Mouse (Mus musculus) forebrain, embryonic 15.5 days (tissue): Measurements from ENCODE around the gene Lmo4. TPM values are rescaled to one million over a fixed set of nuclear protein-coding genes. Genes with fewer than 3 reads are reported as not detected.

Source experiments
- ATAC-seq: fragments of 200-750 bp; cut with Nextera tagmentation; replicated peaks from 2 replicates; pipeline ENCODE4 v1.8.0; 2017; ENCODE audit warnings: mild to moderate bottlenecking, moderate TSS enrichment, moderate library complexity
- H3K27ac ChIP-seq: fragments of 300-500 bp; sonication (generic); replicated peaks from 2 replicates; pipeline ENCODE4 v1.5.1; 2015; ENCODE audit warnings: mild to moderate bottlenecking, inconsistent platforms
- H3K27me3 ChIP-seq: fragments of 300-500 bp; sonication (generic); 2 replicates; pipeline ENCODE4 v1.6.1; 2015; ENCODE audit warnings: inconsistent platforms
- H3K36me3 ChIP-seq: fragments of 300-500 bp; sonication (generic); 2 replicates; pipeline ENCODE4 v1.6.1; 2015; ENCODE audit warnings: mild to moderate bottlenecking, inconsistent platforms
- H3K4me1 ChIP-seq: fragments of 300-500 bp; sonication (generic); 2 replicates; pipeline ENCODE4 v1.6.1; 2015; ENCODE audit warnings: inconsistent platforms
- H3K4me2 ChIP-seq: fragments of 300-500 bp; sonication (generic); replicated peaks from 2 replicates; pipeline ENCODE4 v1.6.1; 2015; ENCODE audit warnings: mild to moderate bottlenecking, inconsistent platforms
- H3K4me3 ChIP-seq: fragments of 300-500 bp; sonication (generic); 2 replicates; pipeline ENCODE4 v1.5.1; 2015; ENCODE audit warnings: mild to moderate bottlenecking, inconsistent platforms
- H3K9ac ChIP-seq: fragments of 300-500 bp; sonication (generic); replicated peaks from 2 replicates; pipeline ENCODE4 v1.6.1; 2015; ENCODE audit warnings: mild to moderate bottlenecking, inconsistent platforms
- H3K9me3 ChIP-seq: fragments of 300-500 bp; sonication (generic); 2 replicates; pipeline ENCODE4 v1.6.1; 2016; ENCODE audit warnings: inconsistent platforms
- WGBS: fragments of 180-500 bp; shearing (Covaris S2); methylation state at CpG from one replicate; pipeline ENCODE4 v1.1.7; 2015; ENCODE audit warnings: mixed read lengths; 5-methylcytosine and 5-hydroxymethylcytosine counted together
- polyA plus RNA-seq: library from polyadenylated mRNA; unstranded; fragments of >200 nt; fragmentation: Nextera tagmentation; extraction: Ambion mirVana; gene quantifications from 2 replicates; pipeline ENCODE4 v1.2.1, GENCODE M21; 2015

Lmo4 gene
- polyA plus RNA-seq, 1 experiment from 2014 or later: 136 TPM

- H3K27me3 ChIP-seq: no peaks in the 10 kb centered on the region
- H3K9ac ChIP-seq: peak overlapping the region; percentile 83
- WGBS: under 1% methylated on average over 64 of the region's 64 CpGs
- no peaks in the 10 kb centered on the region for H3K36me3 ChIP-seq
- H3K4me1 ChIP-seq: peaks cover 58% of the 10 kb centered on the region
- H3K4me3 ChIP-seq: peak overlapping the region; percentile 71
- ATAC-seq: peak; percentile 17
- H3K27ac ChIP-seq: peak overlapping the region; percentile 97
- peak overlapping the region; percentile 89 for H3K4me2 ChIP-seq
- H3K9me3 ChIP-seq: no peaks in the 10 kb centered on the region
Observed at GRCm38 (mm10) chr3:144201794-144202573, 3.0 kb downstream of the Lmo4 start.

DNA sequence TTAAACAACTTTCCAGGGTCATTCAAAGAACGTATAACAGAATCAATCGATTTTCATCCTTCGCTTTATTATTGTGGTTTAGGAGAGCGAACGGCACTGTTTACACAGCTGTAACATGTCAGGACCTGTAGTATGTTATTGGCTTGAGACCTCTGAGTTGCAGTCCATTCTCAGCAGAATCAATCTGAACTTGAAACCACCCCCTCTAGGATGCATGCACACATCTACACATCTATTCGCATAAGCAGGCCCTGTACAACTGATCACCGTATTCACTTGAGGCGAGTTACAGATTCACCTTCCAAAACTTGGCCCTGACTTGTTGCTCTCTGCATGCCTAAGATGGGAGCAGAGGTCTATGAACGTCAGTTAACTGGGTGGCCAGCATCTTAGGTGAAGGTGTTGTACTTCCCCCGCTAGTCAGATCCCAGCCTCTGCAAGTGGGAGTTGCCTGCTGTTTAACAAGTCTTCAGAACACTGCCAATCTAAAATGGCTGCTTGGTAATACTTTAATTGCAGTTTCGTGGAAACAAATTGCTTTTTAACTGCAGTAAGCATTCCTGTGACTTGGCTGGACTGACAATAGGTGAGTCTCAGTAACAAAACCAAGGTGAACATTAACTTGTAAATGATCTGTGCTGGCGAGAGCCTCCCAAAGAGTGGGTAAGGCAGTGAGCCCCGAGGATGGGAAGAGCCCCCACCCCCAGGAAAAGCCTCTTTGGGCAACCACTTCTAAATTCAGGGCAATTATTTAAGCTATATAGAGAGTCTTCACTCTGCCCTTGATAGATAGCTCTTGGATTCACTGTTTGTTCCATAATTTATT, 19.5 kb downstream of the Lmo4 start:
- Histone ChIP-seq H3K9me3 (no peaks in the 10 kb centered on the region), H3K36me3 (peaks cover 30% of the 10 kb centered on the region), H3K4me1 (no peaks in the 10 kb centered on the region), H3K9ac (no peak overlapping the region), H3K27me3 (no peaks in the 10 kb centered on the region; the same call in 1 of the 2 replicates), H3K27ac (no peak overlapping the region), H3K4me3 (no peak overlapping the region), H3K4me2 (no peak overlapping the region)
- no peak for ATAC-seq
- WGBS: 81% methylated on average over 13 of the region's 13 CpGs

GRCm38 (mm10) chr3:144184918-144185317, 20.1 kb downstream of the Lmo4 start:
- Histone ChIP-seq H3K36me3 (peaks cover 24% of the 10 kb centered on the region), H3K4me2 (no peak overlapping the region)

GRCm38 (mm10) chr3:144182229-144182628, 22.8 kb downstream of the Lmo4 start:
- no peak for ATAC-seq
- Histone ChIP-seq H3K4me3 (no peak overlapping the region), H3K27ac (no peak overlapping the region), H3K9ac (no peak overlapping the region), H3K27me3 (peaks cover 9% of the 10 kb centered on the region; the same call in 1 of the 2 replicates), H3K4me2 (no peak overlapping the region), H3K9me3 (no peaks in the 10 kb centered on the region), H3K4me1 (no peaks in the 10 kb centered on the region), H3K36me3 (peaks cover 3% of the 10 kb centered on the region; the same call in 1 of the 2 replicates)
- WGBS: 76% methylated on average over 6 of the region's 6 CpGs

More at GRCm38 (mm10) chr3:144184918-144185317, 20.1 kb downstream of the Lmo4 start:
- Histone ChIP-seq H3K9ac (no peak overlapping the region), H3K4me1 (no peaks in the 10 kb centered on the region), H3K4me3 (no peak overlapping the region), H3K27me3 (no peaks in the 10 kb centered on the region; the same call in 1 of the 2 replicates), H3K27ac (no peak overlapping the region), H3K9me3 (no peaks in the 10 kb centered on the region)
- WGBS: 89% methylated on average over 4 of the region's 4 CpGs
- no peak for ATAC-seq

DNA sequence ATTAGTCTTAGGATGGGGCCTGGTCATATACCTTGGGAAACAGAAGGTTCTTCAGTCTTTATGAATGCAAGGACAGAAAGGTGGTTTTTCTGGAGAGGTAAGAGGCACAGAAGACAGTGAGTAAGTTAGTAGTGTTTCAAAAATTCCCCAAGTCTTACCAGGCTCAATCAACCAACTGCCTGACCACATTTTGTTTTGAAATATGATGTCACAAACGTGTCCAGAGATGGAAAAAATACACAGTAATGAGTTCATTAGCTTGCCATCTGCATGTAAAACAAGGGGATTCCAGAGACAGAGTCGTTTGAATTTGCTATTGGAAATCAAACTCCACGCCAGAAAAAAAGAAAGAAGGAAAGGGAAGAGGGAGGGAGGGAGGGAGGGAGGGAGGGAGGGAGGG, 26.1 kb downstream of the Lmo4 start:
- Histone ChIP-seq H3K9me3 (no peaks in the 10 kb centered on the region), H3K4me3 (no peak overlapping the region), H3K4me2 (no peak overlapping the region), H3K4me1 (peaks cover 5% of the 10 kb centered on the region; the same call in 1 of the 2 replicates), H3K27me3 (peaks cover 15% of the 10 kb centered on the region; the same call in 1 of the 2 replicates), H3K9ac (no peak overlapping the region), H3K36me3 (no peaks in the 10 kb centered on the region), H3K27ac (no peak overlapping the region)
- 16% methylated on average over 3 of the region's 3 CpGs for WGBS
- no peak for ATAC-seq

DNA sequence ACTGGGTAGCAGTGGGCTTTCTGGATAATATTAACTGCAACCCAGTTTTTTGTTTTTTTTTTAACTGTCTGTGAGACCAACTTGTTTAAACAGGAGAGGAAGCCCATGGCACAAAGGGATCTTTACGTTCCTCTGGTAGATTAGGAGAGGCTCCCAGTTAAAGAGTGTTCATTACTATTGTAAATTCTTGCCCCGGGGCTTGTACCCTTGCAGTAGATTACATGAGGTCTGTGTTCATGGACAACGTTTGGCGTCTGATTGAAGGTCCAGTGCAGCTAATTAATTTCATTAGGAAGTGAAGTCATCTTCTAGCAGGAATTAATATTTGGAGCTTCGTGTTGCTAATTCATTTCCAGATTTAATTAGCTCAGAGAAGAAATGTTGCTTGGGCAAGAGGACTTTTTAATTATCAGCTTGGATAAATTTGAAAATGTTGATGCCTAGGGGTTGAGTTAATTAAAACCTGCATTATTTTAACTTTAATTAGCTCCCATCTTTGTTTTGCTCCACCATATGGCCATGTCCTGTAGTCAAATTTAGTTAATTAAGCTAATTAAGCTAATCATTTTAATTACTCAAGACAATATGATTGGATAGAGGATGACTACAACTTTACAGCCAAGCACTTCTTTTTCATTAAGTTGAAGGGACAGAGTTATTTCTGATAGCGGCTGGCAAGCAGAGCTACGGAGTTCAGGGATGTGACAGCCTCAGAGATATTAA, 31.0 kb downstream of the Lmo4 start:
- Histone ChIP-seq H3K4me3 (no peak overlapping the region), H3K27me3 (peaks cover 41% of the 10 kb centered on the region), H3K27ac (peak overlapping the region; percentile 49; the same call in 1 of the 2 replicates), H3K4me2 (no peak overlapping the region), H3K36me3 (no peaks in the 10 kb centered on the region), H3K9ac (no peak overlapping the region), H3K4me1 (peaks cover 12% of the 10 kb centered on the region; the same call in 1 of the 2 replicates), H3K9me3 (no peaks in the 10 kb centered on the region)
- 20% methylated on average over 7 of the region's 7 CpGs for WGBS
- peak; percentile 79 for ATAC-seq

- Histone ChIP-seq H3K27me3 (peaks cover 45% of the 10 kb centered on the region), H3K4me3 (no peak overlapping the region), H3K27ac (0 out of 2 replicates have a peak overlapping the region, but pooled peaks have one; percentile 49), H3K36me3 (no peaks in the 10 kb centered on the region), H3K4me1 (peaks cover 12% of the 10 kb centered on the region; the same call in 1 of the 2 replicates), H3K9me3 (no peaks in the 10 kb centered on the region), H3K4me2 (no peak overlapping the region), H3K9ac (no peak overlapping the region)
- no peak for ATAC-seq
- 83% methylated on average over 11 of the region's 11 CpGs for WGBS
Observed at GRCm38 (mm10) chr3:144173138-144173537, 31.9 kb downstream of the Lmo4 start.

GRCm38 (mm10) chr3:144171749-144172148, 33.3 kb downstream of the Lmo4 start:
- no peak for ATAC-seq
- Histone ChIP-seq H3K27ac (no peak overlapping the region), H3K9me3 (no peaks in the 10 kb centered on the region), H3K4me1 (peaks cover 12% of the 10 kb centered on the region; the same call in 1 of the 2 replicates), H3K9ac (no peak overlapping the region), H3K27me3 (peaks cover 36% of the 10 kb centered on the region), H3K4me2 (no peak overlapping the region), H3K36me3 (no peaks in the 10 kb centered on the region), H3K4me3 (no peak overlapping the region)
- WGBS: 98% methylated on average over 2 of the region's 2 CpGs

- Histone ChIP-seq H3K4me2 (no peak overlapping the region), H3K4me1 (peaks cover 12% of the 10 kb centered on the region; the same call in 1 of the 2 replicates), H3K9ac (no peak overlapping the region), H3K27me3 (peaks cover 30% of the 10 kb centered on the region), H3K4me3 (no peak overlapping the region), H3K36me3 (no peaks in the 10 kb centered on the region), H3K27ac (no peak overlapping the region), H3K9me3 (no peaks in the 10 kb centered on the region)
- 97% methylated on average over 2 of the region's 2 CpGs for WGBS
- ATAC-seq: no peak
Observed at GRCm38 (mm10) chr3:144170539-144170938, 34.5 kb downstream of the Lmo4 start.

DNA sequence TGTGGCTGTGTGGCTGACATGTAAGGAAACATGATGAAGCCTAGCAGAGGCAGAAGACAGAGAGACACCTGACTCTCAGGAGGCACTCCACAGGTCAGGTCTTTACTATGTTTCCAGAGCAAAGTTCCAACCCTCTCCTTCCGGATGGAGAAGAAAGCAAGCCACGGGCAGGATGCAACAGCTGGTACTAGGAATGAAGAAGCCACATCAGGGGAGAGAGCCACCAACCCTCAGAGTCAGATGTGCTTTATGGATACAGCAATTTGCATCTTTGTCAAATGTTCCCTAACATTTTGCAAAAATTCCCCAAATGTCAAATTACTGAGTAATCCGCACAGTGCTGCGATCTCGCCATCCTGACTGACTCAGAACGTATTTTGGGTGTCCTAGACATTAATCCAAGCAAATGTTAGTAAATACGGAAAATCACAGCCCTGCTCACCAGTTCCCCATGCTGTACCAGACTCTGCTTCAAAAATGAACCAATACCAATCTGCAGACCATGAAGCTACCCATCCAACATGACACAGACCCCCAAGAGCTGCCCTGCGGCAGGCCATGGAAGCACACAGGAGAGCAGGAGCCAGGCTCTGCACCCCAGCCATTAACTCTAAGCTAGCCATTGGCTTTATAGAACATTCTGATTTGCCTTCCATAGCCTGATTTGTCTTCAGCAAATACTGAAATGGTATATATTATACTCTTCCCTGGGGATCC, 38.4 kb downstream of the Lmo4 start:
- WGBS: 91% methylated on average over 8 of the region's 8 CpGs
- H3K4me1 ChIP-seq: peaks cover 6% of the 10 kb centered on the region
- no peak overlapping the region for H3K9ac ChIP-seq
- H3K4me2 ChIP-seq: no peak overlapping the region
- H3K27me3 ChIP-seq: peaks cover 17% of the 10 kb centered on the region
- ATAC-seq: no peak
- no peak overlapping the region for H3K27ac ChIP-seq
- H3K9me3 ChIP-seq: no peaks in the 10 kb centered on the region
- no peak overlapping the region for H3K4me3 ChIP-seq
- H3K36me3 ChIP-seq: no peaks in the 10 kb centered on the region

DNA sequence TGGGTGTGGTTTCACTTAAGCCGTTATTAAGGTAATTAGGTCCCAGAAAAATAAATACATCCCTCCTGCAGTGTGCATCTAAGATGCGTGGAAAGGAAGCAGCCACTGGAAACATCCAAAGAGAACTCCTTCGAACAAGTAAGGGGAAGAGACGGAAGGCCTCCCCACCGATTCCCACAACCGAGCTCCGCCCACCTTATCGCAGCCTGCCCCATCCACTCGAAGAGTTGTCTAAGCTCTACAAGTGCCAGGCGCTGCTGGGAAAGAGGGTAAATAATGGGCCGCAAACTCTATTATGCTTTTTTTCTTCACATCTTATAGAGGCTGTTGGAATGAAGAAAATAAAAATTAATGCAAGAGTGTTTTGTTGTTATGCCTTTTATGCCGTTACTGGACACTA, 39.6 kb downstream of the Lmo4 start:
- Histone ChIP-seq H3K4me2 (no peak overlapping the region), H3K27me3 (peaks cover 12% of the 10 kb centered on the region), H3K9me3 (no peaks in the 10 kb centered on the region), H3K27ac (no peak overlapping the region), H3K4me1 (peaks cover 6% of the 10 kb centered on the region), H3K36me3 (no peaks in the 10 kb centered on the region), H3K9ac (no peak overlapping the region), H3K4me3 (no peak overlapping the region)
- WGBS: 48% methylated on average over 12 of the region's 12 CpGs
- no peak for ATAC-seq
